Mouse (Mus musculus) gastrocnemius, adult 8-10 months (tissue): ENCODE measurements around the gene Brdt. TPM values are rescaled to one million over a fixed set of nuclear protein-coding genes. Genes with fewer than 3 reads are reported as not detected.

Source experiments
- DNase-seq, 2 experiments: peaks; one replicate each; pipeline ENCODE4 v3.0.0; 2022; ENCODE audit warnings: low spot score in 2 of 2
- total RNA-seq, 4 experiments: library from RNA; stranded (reverse); gene quantifications; 2 replicates each; pipeline ENCODE4 v1.2.4; 2022

The Brdt gene
- total RNA-seq, 4 experiments from 2014 or later: 1.7 to 2.2 (median 2.0) TPM

- no peak for DNase-seq
Observed at GRCm38 (mm10) chr5:107410305-107410704, 79.3 kb downstream of the Brdt start.

- peak in 1 of 2 experiments; percentile 10 for DNase-seq
Observed at GRCm38 (mm10) chr5:107411326-107411725, 80.4 kb downstream of the Brdt start.

GRCm38 (mm10) chr5:107412285-107412684 is 81.3 kb downstream of the Brdt start:
- no peak for DNase-seq

- no peak for DNase-seq
Observed at GRCm38 (mm10) chr5:107415098-107415497, 84.1 kb downstream of the Brdt start.

GRCm38 (mm10) chr5:107421676-107422075 is 90.7 kb downstream of the Brdt start:
- DNase-seq: no peak

- no peak for DNase-seq
Observed at GRCm38 (mm10) chr5:107431249-107431648, 100.3 kb downstream of the Brdt start, which contains the start of gene Lpcat2b. Lpcat2b (plus strand) TSS chr5:107431549.

- DNase-seq: no peak
Observed at GRCm38 (mm10) chr5:107434001-107434400, 103.0 kb downstream of the Brdt start.

GRCm38 (mm10) chr5:107436185-107436584 is 105.2 kb downstream of the Brdt start:
- no peak for DNase-seq

Other genes with a start within 250 kb of the Brdt start
- gene Tgfbr3, start 41.5 kb upstream of the Brdt start, total RNA-seq: 10 to 100 TPM; 11.7 to 20.0 (median 15.3) TPM
- 1 to 10 TPM in 1 of 4 experiments, under 1 TPM in 3; 0.46 to 2.4 (median 0.65) TPM for gene Ephx4, start 71.6 kb downstream of the Brdt start, total RNA-seq
- not detected for gene Lpcat2b, start 100.4 kb downstream of the Brdt start, total RNA-seq
- 1 to 10 TPM; 6.2 to 7.1 (median 6.5) TPM for gene Btbd8, start 106.8 kb downstream of the Brdt start, total RNA-seq
- gene Gm42669, start 176.5 kb downstream of the Brdt start, total RNA-seq: not detected
- not detected for gene 1700028K03Rik, start 203.6 kb downstream of the Brdt start, total RNA-seq